Mouse (Mus musculus): ENCODE data around the gene Sectm1a. TPM values are rescaled to one million over a fixed set of nuclear protein-coding genes. Genes with fewer than 3 reads are reported as not detected.

Sectm1a gene
- polyA plus RNA-seq, 1 experiment from 2014 or later, result not detected

- no peak overlapping the region for H3K9ac ChIP-seq (replicated peaks; ENCODE audit: low read depth, low read length)
- no peaks in the 10 kb centered on the region for H3K4me1 ChIP-seq (ENCODE audit: control insufficient read depth, insufficient read depth, low read length)
- ATAC-seq (ENCODE audit: insufficient number of reproducible peaks, insufficient read depth, low FRiP score, low read depth), result no peak
- no peak overlapping the region for H3K4me2 ChIP-seq (replicated peaks; ENCODE audit: low read depth, low read length)
- H3K4me3 ChIP-seq (ENCODE audit: low read depth, low read length), result no peak overlapping the region
- no peaks in the 10 kb centered on the region for H3K27me3 ChIP-seq (ENCODE audit: control insufficient read depth, insufficient read depth, low read length)
- no peaks in the 10 kb centered on the region for H3K9me3 ChIP-seq (ENCODE audit: control insufficient read depth, low read depth, low read length)
- WGBS, result 85% methylated on average over 4 of the region's 4 CpGs
- no peak overlapping the region for H3K27ac ChIP-seq (ENCODE audit: low read length)
- H3K36me3 ChIP-seq (ENCODE audit: control insufficient read depth, insufficient read depth, low read length), result no peaks in the 10 kb centered on the region
Measured at GRCm38 (mm10) chr11:121101124-121101805, 20.2 kb upstream of the Sectm1a start.

GRCm38 (mm10) chr11:121100692-121101091, 19.7 kb upstream of the Sectm1a start:
- Histone ChIP-seq H3K4me2 (replicated peaks; ENCODE audit: low read depth, low read length) (no peak overlapping the region), H3K4me3 (ENCODE audit: low read depth, low read length) (no peak overlapping the region), H3K27me3 (ENCODE audit: control insufficient read depth, insufficient read depth, low read length) (no peaks in the 10 kb centered on the region), H3K27ac (ENCODE audit: low read length) (no peak overlapping the region), H3K9me3 (ENCODE audit: control insufficient read depth, low read depth, low read length) (no peaks in the 10 kb centered on the region), H3K4me1 (ENCODE audit: control insufficient read depth, insufficient read depth, low read length) (no peaks in the 10 kb centered on the region), H3K36me3 (ENCODE audit: control insufficient read depth, insufficient read depth, low read length) (no peaks in the 10 kb centered on the region), H3K9ac (replicated peaks; ENCODE audit: low read depth, low read length) (no peak overlapping the region)
- 51% methylated on average over 7 of the region's 7 CpGs for WGBS
- ATAC-seq (ENCODE audit: insufficient number of reproducible peaks, insufficient read depth, low FRiP score, low read depth), result no peak

GRCm38 (mm10) chr11:121099762-121100161, 18.7 kb upstream of the Sectm1a start:
- H3K4me3 ChIP-seq (ENCODE audit: low read depth, low read length), result no peak overlapping the region
- WGBS, result 68% methylated on average over 7 of the region's 7 CpGs

GRCm38 (mm10) chr11:121092606-121093585, 11.9 kb upstream of the Sectm1a start:
- no peaks in the 10 kb centered on the region for H3K27me3 ChIP-seq (ENCODE audit: control insufficient read depth, insufficient read depth, low read length)
- no peak overlapping the region for H3K27ac ChIP-seq (ENCODE audit: low read length)
- no peak overlapping the region for H3K4me3 ChIP-seq (ENCODE audit: low read depth, low read length)
- H3K36me3 ChIP-seq (ENCODE audit: control insufficient read depth, insufficient read depth, low read length), result no peaks in the 10 kb centered on the region
- no peaks in the 10 kb centered on the region for H3K9me3 ChIP-seq (ENCODE audit: control insufficient read depth, low read depth, low read length)
- H3K9ac ChIP-seq (replicated peaks; ENCODE audit: low read depth, low read length), result no peak overlapping the region
- WGBS, result 90% methylated on average over 14 of the region's 14 CpGs
- no peak overlapping the region for H3K4me2 ChIP-seq (replicated peaks; ENCODE audit: low read depth, low read length)
- no peaks in the 10 kb centered on the region for H3K4me1 ChIP-seq (ENCODE audit: control insufficient read depth, insufficient read depth, low read length)
- ATAC-seq (ENCODE audit: insufficient number of reproducible peaks, insufficient read depth, low FRiP score, low read depth), result no peak

More at GRCm38 (mm10) chr11:121099762-121100161, 18.7 kb upstream of the Sectm1a start:
- no peak for ATAC-seq (ENCODE audit: insufficient number of reproducible peaks, insufficient read depth, low FRiP score, low read depth)
- no peak overlapping the region for H3K4me2 ChIP-seq (replicated peaks; ENCODE audit: low read depth, low read length)
- no peaks in the 10 kb centered on the region for H3K27me3 ChIP-seq (ENCODE audit: control insufficient read depth, insufficient read depth, low read length)
- H3K4me1 ChIP-seq (ENCODE audit: control insufficient read depth, insufficient read depth, low read length), result no peaks in the 10 kb centered on the region
- no peaks in the 10 kb centered on the region for H3K9me3 ChIP-seq (ENCODE audit: control insufficient read depth, low read depth, low read length)
- H3K9ac ChIP-seq (replicated peaks; ENCODE audit: low read depth, low read length), result no peak overlapping the region
- no peaks in the 10 kb centered on the region for H3K36me3 ChIP-seq (ENCODE audit: control insufficient read depth, insufficient read depth, low read length)
- no peak overlapping the region for H3K27ac ChIP-seq (ENCODE audit: low read length)

- ATAC-seq (ENCODE audit: insufficient number of reproducible peaks, insufficient read depth, low FRiP score, low read depth), result no peak
- no peak overlapping the region for H3K4me3 ChIP-seq (ENCODE audit: low read depth, low read length)
- H3K9me3 ChIP-seq (ENCODE audit: control insufficient read depth, low read depth, low read length), result no peaks in the 10 kb centered on the region
- H3K4me1 ChIP-seq (ENCODE audit: control insufficient read depth, insufficient read depth, low read length), result no peaks in the 10 kb centered on the region
- H3K27ac ChIP-seq (ENCODE audit: low read length), result no peak overlapping the region
- H3K36me3 ChIP-seq (ENCODE audit: control insufficient read depth, insufficient read depth, low read length), result no peaks in the 10 kb centered on the region
- 57% methylated on average over 4 of the region's 4 CpGs for WGBS
- H3K4me2 ChIP-seq (replicated peaks; ENCODE audit: low read depth, low read length), result no peak overlapping the region
- H3K9ac ChIP-seq (replicated peaks; ENCODE audit: low read depth, low read length), result no peak overlapping the region
- H3K27me3 ChIP-seq (ENCODE audit: control insufficient read depth, insufficient read depth, low read length), result no peaks in the 10 kb centered on the region
Measured at GRCm38 (mm10) chr11:121090943-121091342, 9.9 kb upstream of the Sectm1a start.

- 71% methylated on average over 2 of the region's 2 CpGs for WGBS
- no peak overlapping the region for H3K9ac ChIP-seq (replicated peaks; ENCODE audit: low read depth, low read length)
- no peak for ATAC-seq (ENCODE audit: insufficient number of reproducible peaks, insufficient read depth, low FRiP score, low read depth)
Measured at GRCm38 (mm10) chr11:121089756-121090546, 8.9 kb upstream of the Sectm1a start.

GRCm38 (mm10) chr11:121088997-121089396, 8.0 kb upstream of the Sectm1a start:
- Histone ChIP-seq H3K9ac (replicated peaks; ENCODE audit: low read depth, low read length) (no peak overlapping the region), H3K9me3 (ENCODE audit: control insufficient read depth, low read depth, low read length) (no peaks in the 10 kb centered on the region), H3K27ac (ENCODE audit: low read length) (no peak overlapping the region), H3K4me3 (ENCODE audit: low read depth, low read length) (no peak overlapping the region), H3K27me3 (ENCODE audit: control insufficient read depth, insufficient read depth, low read length) (no peaks in the 10 kb centered on the region), H3K36me3 (ENCODE audit: control insufficient read depth, insufficient read depth, low read length) (no peaks in the 10 kb centered on the region), H3K4me2 (replicated peaks; ENCODE audit: low read depth, low read length) (no peak overlapping the region), H3K4me1 (ENCODE audit: control insufficient read depth, insufficient read depth, low read length) (no peaks in the 10 kb centered on the region)
- WGBS, result 60% methylated on average over 6 of the region's 6 CpGs
- ATAC-seq (ENCODE audit: insufficient number of reproducible peaks, insufficient read depth, low FRiP score, low read depth), result no peak

More at GRCm38 (mm10) chr11:121089756-121090546, 8.9 kb upstream of the Sectm1a start:
- H3K4me2 ChIP-seq (replicated peaks; ENCODE audit: low read depth, low read length), result no peak overlapping the region
- H3K4me1 ChIP-seq (ENCODE audit: control insufficient read depth, insufficient read depth, low read length), result no peaks in the 10 kb centered on the region
- H3K36me3 ChIP-seq (ENCODE audit: control insufficient read depth, insufficient read depth, low read length), result no peaks in the 10 kb centered on the region
- no peaks in the 10 kb centered on the region for H3K27me3 ChIP-seq (ENCODE audit: control insufficient read depth, insufficient read depth, low read length)
- no peaks in the 10 kb centered on the region for H3K9me3 ChIP-seq (ENCODE audit: control insufficient read depth, low read depth, low read length)
- H3K4me3 ChIP-seq (ENCODE audit: low read depth, low read length), result no peak overlapping the region
- H3K27ac ChIP-seq (ENCODE audit: low read length), result no peak overlapping the region

GRCm38 (mm10) chr11:121086296-121086695, 5.3 kb upstream of the Sectm1a start:
- H3K4me2 ChIP-seq (replicated peaks; ENCODE audit: low read depth, low read length), result no peak overlapping the region
- H3K9me3 ChIP-seq (ENCODE audit: control insufficient read depth, low read depth, low read length), result no peaks in the 10 kb centered on the region
- H3K27me3 ChIP-seq (ENCODE audit: control insufficient read depth, insufficient read depth, low read length), result no peaks in the 10 kb centered on the region
- H3K27ac ChIP-seq (ENCODE audit: low read length), result no peak overlapping the region
- 57% methylated on average over 4 of the region's 4 CpGs for WGBS
- no peak overlapping the region for H3K9ac ChIP-seq (replicated peaks; ENCODE audit: low read depth, low read length)
- no peaks in the 10 kb centered on the region for H3K36me3 ChIP-seq (ENCODE audit: control insufficient read depth, insufficient read depth, low read length)
- no peaks in the 10 kb centered on the region for H3K4me1 ChIP-seq (ENCODE audit: control insufficient read depth, insufficient read depth, low read length)
- ATAC-seq (ENCODE audit: insufficient number of reproducible peaks, insufficient read depth, low FRiP score, low read depth), result no peak
- H3K4me3 ChIP-seq (ENCODE audit: low read depth, low read length), result no peak overlapping the region

All from stomach, embryonic 14.5 days (tissue).